ENCODE assay signal across 25 mouse cellular contexts in the genomic region with DNA sequence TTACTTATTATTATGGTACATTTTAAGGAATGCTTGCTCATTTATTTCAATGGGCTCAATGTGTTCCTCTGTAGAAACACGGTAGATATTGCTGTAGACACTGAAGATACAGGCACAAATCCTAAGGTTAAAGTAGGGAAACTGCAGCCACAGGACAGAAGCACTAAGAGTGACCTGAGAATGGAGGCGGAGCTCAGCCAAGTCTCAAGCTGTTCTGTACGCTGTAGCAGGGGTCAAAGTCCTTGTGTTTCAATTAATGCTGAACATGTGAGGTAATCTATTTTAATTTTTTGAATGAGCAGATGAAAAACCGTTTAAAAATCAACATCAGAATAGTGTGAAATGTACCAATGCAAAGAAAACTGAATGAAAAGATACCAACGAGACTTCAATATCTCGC. TPM values are rescaled to one million over a fixed set of nuclear protein-coding genes. Genes with fewer than 3 reads are reported as not detected.
DNase-seq lines count a peak whose midpoint lies in the region; ATAC-seq and TF ChIP-seq lines count a peak whose summit lies in the region.
"Had no signal": no experiment of that assay in that cellular context is flagged by ENCODE, and none has a peak within 500 bp of the region (broad histone marks: within the 10 kb centered on the region; RNA-seq: fewer than 3 reads in every experiment).

No protein-coding gene starts in this region.

- no peak for TF ChIP-seq POLR2A in kidney, adult 2 months (IDR thresholded peaks at IDR 0.05; ENCODE audit: low read depth, low read length)

- H3K4me3 ChIP-seq in intestine, embryonic 16.5 days (ENCODE audit: low read length) = no peak overlapping the region
- no peak overlapping the region for H3K4me3 ChIP-seq in intestine, postnatal 0 days (ENCODE audit: low read depth, low read length)
- no peak overlapping the region for H3K4me3 ChIP-seq in kidney, adult 2 months (ENCODE audit: insufficient read depth, low read depth, low read length)
- no peak overlapping the region for H3K4me3 ChIP-seq in kidney, embryonic 14.5 days (ENCODE audit: low read length)
- H3K4me3 ChIP-seq in kidney, embryonic 16.5 days (ENCODE audit: low read length) = no peak overlapping the region
- H3K4me3 ChIP-seq: embryonic facial prominence, embryonic 10.5 days; embryonic facial prominence, embryonic 12.5 days; forebrain, embryonic 13.5 days had no signal

- H3K36me3 ChIP-seq in intestine, embryonic 16.5 days (ENCODE audit: control insufficient read depth, insufficient read depth, low read length) = 0 out of 2 replicates have a peak, but pooled peaks cover 6% of the 10 kb centered on the region
- H3K36me3 ChIP-seq in intestine, postnatal 0 days (ENCODE audit: control insufficient read depth, insufficient read depth) = peaks cover 6% of the 10 kb centered on the region; the same call in 1 of the 2 replicates
- H3K36me3 ChIP-seq in kidney, adult 2 months (ENCODE audit: control insufficient read depth, insufficient read depth, low read length) = peaks cover 3% of the 10 kb centered on the region; the same call in 1 of the 2 replicates
- peaks cover 21% of the 10 kb centered on the region for H3K36me3 ChIP-seq in kidney, embryonic 14.5 days (ENCODE audit: control insufficient read depth, insufficient read depth, low read length)
- H3K36me3 ChIP-seq in kidney, embryonic 16.5 days (ENCODE audit: insufficient read depth, low read length) = peaks cover 32% of the 10 kb centered on the region

- no peak overlapping the region for H3K4me2 ChIP-seq in intestine, embryonic 16.5 days (ENCODE audit: low read depth, low read length)
- no peak overlapping the region for H3K4me2 ChIP-seq in intestine, postnatal 0 days (replicated peaks; ENCODE audit: low read depth)
- H3K4me2 ChIP-seq in kidney, embryonic 14.5 days (replicated peaks; ENCODE audit: low read depth, low read length) = no peak overlapping the region
- H3K4me2 ChIP-seq in kidney, embryonic 16.5 days (replicated peaks; ENCODE audit: low read depth, low read length) = no peak overlapping the region
- H3K4me2 ChIP-seq: embryonic facial prominence, embryonic 12.5 days; forebrain, embryonic 13.5 days had no signal

- H3K9ac ChIP-seq in intestine, embryonic 16.5 days (ENCODE audit: low read depth, low read length) = no peak overlapping the region
- no peak overlapping the region for H3K9ac ChIP-seq in intestine, postnatal 0 days (ENCODE audit: low read depth, low read length)
- H3K9ac ChIP-seq in kidney, embryonic 14.5 days (ENCODE audit: low read depth, low read length) = no peak overlapping the region
- no peak overlapping the region for H3K9ac ChIP-seq in kidney, embryonic 16.5 days (replicated peaks; ENCODE audit: low read length)
- H3K9ac ChIP-seq: embryonic facial prominence, embryonic 12.5 days; forebrain, embryonic 13.5 days had no signal

- TF ChIP-seq CTCF in intestine, postnatal 0 days (IDR thresholded peaks at IDR 0.05; ENCODE audit: low read depth) = no peak
- TF ChIP-seq CTCF in kidney, adult 2 months (conservative IDR thresholded peaks at IDR 0.05; ENCODE audit: insufficient read depth, insufficient read length, low read depth, low read length) = no peak

- peak; percentile 72 for DNase-seq in kidney, adult 2 months
- DNase-seq in kidney, adult 11 months = no peak
- DNase-seq in kidney, adult 9 months = peak; percentile 63
- DNase-seq in kidney, postnatal 36 days = peak; percentile 37 to 57
- DNase-seq: adrenal gland, adult 8-10 months; adrenal gland, postnatal 14 days; adrenal gland, postnatal 36 days; B cell, adult 2 months; cerebellum, adult 11-12 months; cerebellum, adult 2 months; cerebellum, adult 9-10 months; cerebellum, postnatal 10 days; cerebellum, postnatal 25 days had no signal

- no peaks in the 10 kb centered on the region for H3K9me3 ChIP-seq in intestine, embryonic 16.5 days (ENCODE audit: control insufficient read depth, low read length)
- no peaks in the 10 kb centered on the region for H3K9me3 ChIP-seq in intestine, postnatal 0 days (ENCODE audit: control insufficient read depth)
- H3K9me3 ChIP-seq in kidney, embryonic 14.5 days (ENCODE audit: control insufficient read depth, low read length) = no peaks in the 10 kb centered on the region
- H3K9me3 ChIP-seq in kidney, embryonic 16.5 days (ENCODE audit: low read length) = no peaks in the 10 kb centered on the region
- H3K9me3 ChIP-seq: embryonic facial prominence, embryonic 10.5 days; embryonic facial prominence, embryonic 12.5 days; forebrain, embryonic 13.5 days had no signal

- peaks cover 2% of the 10 kb centered on the region; the same call in 1 of the 2 replicates for H3K4me1 ChIP-seq in intestine, embryonic 16.5 days (ENCODE audit: control insufficient read depth, insufficient read depth, low read length)
- no peaks in the 10 kb centered on the region for H3K4me1 ChIP-seq in intestine, postnatal 0 days (replicated peaks; ENCODE audit: control insufficient read depth, insufficient read depth, low read length)
- no peaks in the 10 kb centered on the region for H3K4me1 ChIP-seq in kidney, adult 2 months (ENCODE audit: control insufficient read depth, insufficient read depth, low read length)
- H3K4me1 ChIP-seq in kidney, embryonic 14.5 days (ENCODE audit: control insufficient read depth, insufficient read depth, low read length) = no peaks in the 10 kb centered on the region
- no peaks in the 10 kb centered on the region for H3K4me1 ChIP-seq in kidney, embryonic 16.5 days (ENCODE audit: insufficient read depth, low read length)
- H3K4me1 ChIP-seq: embryonic facial prominence, embryonic 10.5 days; embryonic facial prominence, embryonic 12.5 days; forebrain, embryonic 13.5 days had no signal

- peak; percentile 67 for ATAC-seq in intestine, embryonic 16.5 days
- no peak; the same call in 1 of the 2 replicates for ATAC-seq in intestine, postnatal 0 days
- no peak for ATAC-seq in kidney, embryonic 14.5 days (ENCODE audit: low FRiP score, low TSS enrichment)
- no peak for ATAC-seq in kidney, embryonic 16.5 days (ENCODE audit: low FRiP score, low TSS enrichment)
- ATAC-seq: activated CD4-positive, CD25-positive, alpha-beta regulatory T cell, adult 4 months; CD4-positive, CD25-positive, alpha-beta regulatory T cell, adult 4 months; forebrain, embryonic 13.5 days; Patski had no signal

- H3K27ac ChIP-seq in intestine, embryonic 16.5 days (ENCODE audit: low read length) = no peak overlapping the region
- H3K27ac ChIP-seq in intestine, postnatal 0 days (ENCODE audit: low read depth, low read length) = no peak overlapping the region
- H3K27ac ChIP-seq in kidney, adult 2 months (ENCODE audit: insufficient read depth, low read depth, low read length) = no peak overlapping the region
- H3K27ac ChIP-seq in kidney, embryonic 14.5 days (ENCODE audit: low read depth, low read length) = no peak overlapping the region
- no peak overlapping the region for H3K27ac ChIP-seq in kidney, embryonic 16.5 days (ENCODE audit: low read length)
- H3K27ac ChIP-seq: embryonic facial prominence, embryonic 10.5 days; embryonic facial prominence, embryonic 12.5 days; forebrain, embryonic 13.5 days had no signal

- WGBS in intestine, embryonic 16.5 days = 80% methylated on average over 6 of the region's 6 CpGs
- 57% methylated on average over 6 of the region's 6 CpGs for WGBS in intestine, postnatal 0 days
- WGBS in kidney, adult 2 months = 63% methylated on average over 6 of the region's 6 CpGs
- WGBS in kidney, embryonic 14.5 days = 90% methylated on average over 6 of the region's 6 CpGs
- 89% methylated on average over 6 of the region's 6 CpGs for WGBS in kidney, embryonic 16.5 days

- no peaks in the 10 kb centered on the region for H3K27me3 ChIP-seq in intestine, embryonic 16.5 days (replicated peaks; ENCODE audit: control insufficient read depth, insufficient read depth, low read length)
- H3K27me3 ChIP-seq in intestine, postnatal 0 days (replicated peaks; ENCODE audit: control insufficient read depth, insufficient read depth, low read length) = no peaks in the 10 kb centered on the region
- no peaks in the 10 kb centered on the region for H3K27me3 ChIP-seq in kidney, adult 2 months (replicated peaks; ENCODE audit: control insufficient read depth, insufficient read depth, low read length)
- H3K27me3 ChIP-seq in kidney, embryonic 14.5 days (ENCODE audit: control insufficient read depth, insufficient read depth, low read length) = no peaks in the 10 kb centered on the region
- H3K27me3 ChIP-seq in kidney, embryonic 16.5 days (ENCODE audit: insufficient read depth, low read length) = no peaks in the 10 kb centered on the region
- H3K27me3 ChIP-seq: CH12.LX; embryonic facial prominence, embryonic 12.5 days; forebrain, embryonic 13.5 days; Patski had no signal

RNA-seq across cellular contexts. Expression of a gene that starts 16.4 kb away (rescaled TPM):
- polyA plus RNA-seq in intestine, embryonic 16.5 days (2015; fragmentation: Nextera tagmentation; extraction: Ambion mirVana) = 1.2 and 1.8 TPM in 2 replicates
- 0.40 and 0.54 TPM in 2 replicates for polyA plus RNA-seq in intestine, postnatal 0 days (2015; fragmentation: Nextera tagmentation; extraction: Ambion mirVana)
- polyA plus RNA-seq in kidney, adult 2 months (2012; rRNA removed) = 0.22 and 0.29 TPM in 2 replicates
- 3.8 and 4.8 TPM in 2 replicates for polyA plus RNA-seq in kidney, embryonic 14.5 days (2014; fragmentation: Nextera tagmentation; extraction: Ambion mirVana)
- 2.7 and 5.7 TPM in 2 replicates for polyA plus RNA-seq in kidney, embryonic 16.5 days (2015; fragmentation: Nextera tagmentation; extraction: Ambion mirVana)
- polyA plus RNA-seq: G1E had no signal

RNA-seq across cellular contexts. Expression of a gene that starts 31.9 kb away (rescaled TPM):
- 30.5 and 35.0 TPM in 2 replicates for polyA plus RNA-seq in intestine, embryonic 16.5 days (2015; fragmentation: Nextera tagmentation; extraction: Ambion mirVana)
- 25.6 and 26.6 TPM in 2 replicates for polyA plus RNA-seq in intestine, postnatal 0 days (2015; fragmentation: Nextera tagmentation; extraction: Ambion mirVana)
- polyA plus RNA-seq in kidney, adult 2 months (2012; rRNA removed) = 5.6 and 6.8 TPM in 2 replicates
- polyA plus RNA-seq in kidney, embryonic 14.5 days (2014; fragmentation: Nextera tagmentation; extraction: Ambion mirVana) = 116 and 118 TPM in 2 replicates
- polyA plus RNA-seq in kidney, embryonic 16.5 days (2015; fragmentation: Nextera tagmentation; extraction: Ambion mirVana) = 54.7 and 69.7 TPM in 2 replicates
